Mouse (Mus musculus) embryonic facial prominence, embryonic 12.5 days (tissue): ENCODE data around the gene Rab12. TPM values are rescaled to one million over a fixed set of nuclear protein-coding genes. Genes with fewer than 3 reads are reported as not detected.

ENCODE experiments used
- ATAC-seq: fragments of 200-750 bp; cut with Nextera tagmentation; 2 replicates; pipeline ENCODE4 v1.8.0; 2017; ENCODE audit not compliant: insufficient number of reproducible peaks, insufficient read depth, low FRiP score, low TSS enrichment
- H3K27ac ChIP-seq: fragments of 300-500 bp; sonication (generic); 2 replicates; pipeline ENCODE4 v1.5.1; 2016; ENCODE audit warnings: mild to moderate bottlenecking
- H3K27me3 ChIP-seq: fragments of 300-500 bp; sonication (generic); 2 replicates; pipeline ENCODE4 v1.6.1; 2016; ENCODE audit warnings: mild to moderate bottlenecking, moderate library complexity
- H3K36me3 ChIP-seq: fragments of 300-500 bp; sonication (generic); 2 replicates; pipeline ENCODE4 v1.6.1; 2016; ENCODE audit warnings: mild to moderate bottlenecking
- H3K4me1 ChIP-seq: fragments of 300-500 bp; sonication (generic); 2 replicates; pipeline ENCODE4 v1.6.1; 2016
- H3K4me2 ChIP-seq: fragments of 300-500 bp; sonication (generic); replicated peaks from 2 replicates; pipeline ENCODE4 v1.6.1; 2016; ENCODE audit warnings: mild to moderate bottlenecking, moderate library complexity
- H3K4me3 ChIP-seq: fragments of 300-500 bp; sonication (generic); 2 replicates; pipeline ENCODE4 v1.5.1; 2016; ENCODE audit warnings: mild to moderate bottlenecking
- H3K9ac ChIP-seq: fragments of 300-500 bp; sonication (generic); 2 replicates; pipeline ENCODE4 v1.6.1; 2016; ENCODE audit warnings: mild to moderate bottlenecking, moderate library complexity
- H3K9me3 ChIP-seq: fragments of 300-500 bp; sonication (generic); 2 replicates; pipeline ENCODE4 v1.6.1; 2016; ENCODE audit warnings: mild to moderate bottlenecking, moderate library complexity
- WGBS: fragments of 180-500 bp; shearing (Covaris S2); methylation state at CpG from one replicate; pipeline ENCODE4 v1.1.7; 2016; 5-methylcytosine and 5-hydroxymethylcytosine counted together
- polyA plus RNA-seq: library from polyadenylated mRNA; unstranded; fragments of >200 nt; fragmentation: Nextera tagmentation; extraction: Ambion mirVana; gene quantifications from 2 replicates; pipeline ENCODE4 v1.2.1, GENCODE M21; 2016

The Rab12 gene
- polyA plus RNA-seq, 1 experiment from 2014 or later, result 59.9 TPM

DNA sequence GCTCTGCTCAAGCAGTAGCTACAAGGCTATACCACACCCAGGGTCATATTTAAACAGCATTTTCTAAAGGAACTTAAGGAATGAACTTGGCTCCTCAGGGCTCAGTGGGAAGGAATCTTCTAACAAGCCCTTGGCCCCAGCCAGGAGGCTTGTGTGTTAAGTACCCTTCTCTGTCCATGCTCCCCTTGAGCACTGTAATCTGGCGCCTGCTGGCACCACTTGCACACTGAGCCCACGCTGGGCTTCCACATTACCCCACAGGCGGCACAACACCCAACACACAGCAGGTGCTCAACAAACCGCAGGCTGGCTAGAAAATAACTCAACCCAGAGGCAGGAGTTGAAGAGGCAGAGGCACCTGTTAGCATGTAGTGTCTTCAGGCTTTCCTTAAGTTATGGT lies 2.6 kb downstream of the Rab12 start:
- H3K9me3 ChIP-seq, result no peaks in the 10 kb centered on the region
- H3K9ac ChIP-seq, result no peak overlapping the region
- H3K36me3 ChIP-seq, result peaks cover 4% of the 10 kb centered on the region; the same call in 1 of the 2 replicates
- H3K4me2 ChIP-seq, result no peak overlapping the region
- no peak overlapping the region for H3K4me3 ChIP-seq
- WGBS, result 80% methylated on average over 4 of the region's 4 CpGs
- peaks cover 18% of the 10 kb centered on the region for H3K4me1 ChIP-seq
- no peak overlapping the region for H3K27ac ChIP-seq
- no peak for ATAC-seq
- H3K27me3 ChIP-seq, result no peaks in the 10 kb centered on the region

DNA sequence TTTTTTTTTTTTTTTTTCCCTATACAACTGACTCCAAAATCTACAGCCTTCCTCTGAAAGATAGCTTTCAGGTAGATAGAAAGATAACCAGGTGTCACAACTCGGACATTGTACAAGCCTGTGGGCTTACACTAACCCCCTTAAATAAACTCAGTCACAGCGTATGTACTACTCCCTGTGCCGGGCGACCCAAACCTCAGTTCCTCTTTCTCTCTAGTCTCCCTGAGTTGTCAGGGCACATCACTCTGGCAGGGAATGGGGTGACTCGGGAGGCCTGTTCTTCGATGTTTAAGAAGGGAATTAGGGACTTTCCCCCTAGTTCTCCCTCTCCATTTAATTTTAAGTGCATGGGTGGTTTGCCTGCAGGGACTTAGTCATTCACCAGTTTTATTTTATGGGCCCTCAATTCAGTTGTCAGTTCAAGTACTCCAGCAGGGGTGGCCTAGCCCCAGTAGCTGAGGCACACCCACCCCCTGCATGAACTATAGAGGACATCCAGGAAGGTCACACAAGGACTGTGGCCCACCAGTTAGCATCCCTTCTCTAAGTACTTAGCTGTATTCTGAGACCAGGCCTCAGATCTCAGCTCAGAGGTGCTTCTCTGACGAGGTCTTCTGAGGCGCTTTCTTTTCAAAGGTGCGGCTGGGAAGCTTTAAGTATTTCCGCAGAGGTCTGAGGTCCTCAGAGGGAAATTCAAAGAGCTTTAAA lies 5.1 kb downstream of the Rab12 start:
- WGBS, result 92% methylated on average over 10 of the region's 10 CpGs
- no peak overlapping the region for H3K9ac ChIP-seq
- ATAC-seq, result no peak
- no peak overlapping the region for H3K4me3 ChIP-seq
- no peaks in the 10 kb centered on the region for H3K27me3 ChIP-seq
- no peak overlapping the region for H3K4me2 ChIP-seq
- H3K27ac ChIP-seq, result no peak overlapping the region
- H3K4me1 ChIP-seq, result peaks cover 27% of the 10 kb centered on the region
- H3K36me3 ChIP-seq, result peaks cover 10% of the 10 kb centered on the region
- no peaks in the 10 kb centered on the region for H3K9me3 ChIP-seq

DNA sequence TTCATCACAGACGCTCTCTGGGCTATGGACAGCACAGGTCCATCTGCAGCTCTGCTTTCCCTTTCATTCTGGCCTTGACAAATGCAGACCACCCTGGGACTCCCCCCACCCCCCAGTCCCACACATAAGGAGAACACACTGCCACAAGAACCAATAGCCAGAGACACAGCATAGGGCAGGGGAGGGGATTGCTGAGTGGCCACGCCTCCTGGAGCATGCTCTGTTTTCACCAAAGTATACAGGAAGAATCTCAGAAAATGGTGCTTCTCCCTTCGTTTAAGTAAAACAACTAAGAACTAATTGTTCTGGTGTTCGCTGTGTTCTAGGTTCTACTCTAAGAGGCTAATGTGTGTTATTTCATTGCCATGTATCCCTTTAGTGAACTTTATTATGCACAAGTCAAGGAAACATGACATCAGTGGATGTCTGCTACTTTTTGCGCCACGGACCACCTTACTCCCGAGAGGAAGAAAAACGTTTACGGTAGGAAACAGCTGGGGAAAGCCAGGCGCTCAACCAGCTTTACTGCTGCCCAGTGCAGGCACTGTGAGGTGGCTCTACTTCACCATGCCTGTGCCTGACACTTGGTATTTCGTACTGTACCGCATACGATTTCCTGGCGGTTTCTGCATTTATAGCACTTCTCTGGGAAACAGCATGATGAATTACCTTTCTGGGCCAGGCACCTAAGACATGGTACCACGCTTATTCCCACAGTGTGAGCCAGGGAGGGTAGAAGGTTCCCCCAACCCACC lies 7.2 kb downstream of the Rab12 start:
- no peak; the same call in 1 of the 2 replicates for ATAC-seq
- H3K4me1 ChIP-seq, result peaks cover 15% of the 10 kb centered on the region; the same call in 1 of the 2 replicates
- H3K4me2 ChIP-seq, result no peak overlapping the region
- H3K9me3 ChIP-seq, result no peaks in the 10 kb centered on the region
- H3K36me3 ChIP-seq, result peaks cover 10% of the 10 kb centered on the region
- no peaks in the 10 kb centered on the region for H3K27me3 ChIP-seq
- 81% methylated on average over 15 of the region's 15 CpGs for WGBS
- no peak overlapping the region for H3K27ac ChIP-seq
- H3K4me3 ChIP-seq, result no peak overlapping the region
- H3K9ac ChIP-seq, result no peak overlapping the region

DNA sequence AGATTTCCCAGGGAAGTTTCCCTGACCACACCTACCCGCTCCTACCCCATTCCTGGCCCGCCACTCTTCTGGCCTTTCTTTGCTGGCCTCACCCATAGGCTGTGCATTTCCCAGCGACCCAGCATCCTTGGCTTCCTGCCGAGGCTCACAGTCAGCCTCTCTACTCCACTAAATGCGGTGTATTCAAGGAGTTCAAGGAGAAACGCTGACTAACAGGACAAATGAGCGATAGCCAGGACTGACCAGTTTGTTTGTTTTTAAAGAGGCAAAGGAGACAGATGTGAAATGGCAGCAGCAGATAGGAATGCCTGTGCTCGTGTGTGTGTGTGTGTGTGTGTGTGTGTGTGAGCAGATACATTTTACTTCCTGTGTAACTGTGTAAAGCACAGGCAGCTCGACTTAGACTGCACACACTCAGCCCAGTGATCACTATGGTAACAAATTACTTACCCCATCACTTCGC lies 9.3 kb downstream of the Rab12 start:
- peaks cover 21% of the 10 kb centered on the region for H3K36me3 ChIP-seq
- WGBS, result 58% methylated on average over 10 of the region's 10 CpGs
- peak overlapping the region; percentile 23; the same call in 1 of the 2 replicates for H3K27ac ChIP-seq
- no peaks in the 10 kb centered on the region for H3K27me3 ChIP-seq
- H3K9me3 ChIP-seq, result no peaks in the 10 kb centered on the region
- ATAC-seq, result no peak
- no peak overlapping the region for H3K4me3 ChIP-seq
- H3K9ac ChIP-seq, result no peak overlapping the region
- H3K4me1 ChIP-seq, result 0 out of 2 replicates have a peak, but pooled peaks cover 14% of the 10 kb centered on the region
- no peak overlapping the region for H3K4me2 ChIP-seq

DNA sequence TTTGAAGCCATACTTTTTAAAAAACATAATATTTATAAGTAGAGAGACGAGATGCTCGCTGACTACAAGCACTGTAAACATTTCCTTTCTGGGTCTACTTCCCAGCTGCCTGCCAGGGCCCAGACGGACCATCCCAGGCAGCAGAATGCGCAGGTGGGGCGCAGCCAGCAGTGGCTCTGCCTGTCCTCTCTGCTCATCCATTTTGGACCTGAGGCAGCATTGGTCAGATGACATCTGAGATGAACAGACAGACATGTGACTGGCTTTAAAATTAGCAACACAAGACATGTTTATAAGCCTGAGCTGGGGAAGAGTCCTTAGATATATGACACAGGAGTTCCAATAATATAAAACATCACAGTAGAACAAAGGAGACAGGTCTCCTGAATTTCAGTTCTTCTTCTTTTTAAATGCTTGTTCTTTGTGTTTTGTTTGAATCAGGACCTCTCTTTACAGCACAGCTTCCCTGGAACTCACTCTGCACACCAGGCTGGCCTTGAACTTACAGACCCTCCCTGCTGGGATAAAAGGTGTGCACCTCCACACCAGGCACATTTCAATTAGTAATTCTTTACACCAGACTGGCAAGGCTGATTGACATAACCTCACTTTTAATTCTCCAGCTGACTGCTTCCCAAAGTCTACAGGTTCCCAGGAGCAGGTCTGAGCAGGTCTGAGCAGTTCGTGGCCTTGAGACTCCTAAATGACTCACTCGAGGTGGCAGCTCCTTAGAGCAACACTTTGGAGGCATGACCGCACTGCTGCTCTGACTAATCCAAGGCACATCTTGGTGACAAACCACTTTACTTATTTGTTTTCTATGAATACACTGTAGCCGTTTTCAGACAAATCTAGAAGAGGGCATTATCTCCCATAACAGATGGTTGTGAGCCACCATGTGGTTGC lies 12.2 kb downstream of the Rab12 start:
- no peak for ATAC-seq
- 85% methylated on average over 9 of the region's 9 CpGs for WGBS
- no peaks in the 10 kb centered on the region for H3K27me3 ChIP-seq
- 0 out of 2 replicates have a peak, but pooled peaks cover 11% of the 10 kb centered on the region for H3K4me1 ChIP-seq
- peaks cover 35% of the 10 kb centered on the region for H3K36me3 ChIP-seq
- no peak overlapping the region for H3K9ac ChIP-seq
- H3K27ac ChIP-seq, result no peak overlapping the region
- no peaks in the 10 kb centered on the region for H3K9me3 ChIP-seq
- no peak overlapping the region for H3K4me3 ChIP-seq
- H3K4me2 ChIP-seq, result no peak overlapping the region

DNA sequence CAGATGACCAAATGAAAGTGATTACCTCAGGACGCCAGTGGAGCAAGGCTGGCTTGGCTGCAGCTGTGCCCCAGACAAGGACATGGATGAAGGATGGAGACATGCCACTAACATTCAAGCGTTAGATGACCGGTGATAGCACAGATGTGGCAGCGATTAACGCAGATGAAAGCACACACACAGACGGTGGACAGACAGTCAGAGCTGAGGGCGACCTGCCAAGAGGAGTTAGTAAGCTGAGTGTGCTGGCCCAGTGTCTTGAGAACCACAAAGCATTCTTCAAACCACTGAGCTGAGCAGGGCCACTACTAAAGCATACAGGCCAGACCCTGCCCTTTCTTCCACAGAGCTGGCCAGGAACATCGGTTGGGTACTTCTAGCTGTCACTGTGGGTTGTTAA lies 14.6 kb downstream of the Rab12 start:
- 90% methylated on average over 8 of the region's 8 CpGs for WGBS
- Histone ChIP-seq H3K27ac (no peak overlapping the region), H3K9ac (no peak overlapping the region), H3K27me3 (no peaks in the 10 kb centered on the region), H3K9me3 (no peaks in the 10 kb centered on the region), H3K4me3 (no peak overlapping the region), H3K36me3 (peaks cover 38% of the 10 kb centered on the region), H3K4me1 (no peaks in the 10 kb centered on the region), H3K4me2 (no peak overlapping the region)
- no peak for ATAC-seq

DNA sequence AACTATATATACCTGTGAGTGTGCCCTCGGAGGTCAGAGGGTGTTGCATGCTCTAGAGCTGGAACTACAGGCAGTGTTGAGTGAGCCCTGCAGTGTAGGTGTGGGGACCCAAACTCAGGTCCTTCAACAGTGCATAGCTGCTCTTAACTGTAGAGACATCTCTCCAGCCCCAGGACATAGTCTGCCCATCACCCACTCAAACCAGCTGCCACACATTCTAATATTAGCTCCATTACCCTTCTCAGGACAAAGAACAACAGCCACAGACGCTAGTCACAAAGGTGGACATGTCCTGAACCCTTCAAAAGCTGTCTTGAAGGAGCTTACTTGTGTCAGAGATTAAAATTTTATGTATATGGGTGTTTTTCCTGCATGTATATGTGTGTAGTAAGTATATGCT lies 15.3 kb downstream of the Rab12 start:
- 86% methylated on average over 2 of the region's 2 CpGs for WGBS
- no peak overlapping the region for H3K9ac ChIP-seq
- no peaks in the 10 kb centered on the region for H3K9me3 ChIP-seq
- H3K36me3 ChIP-seq, result peaks cover 45% of the 10 kb centered on the region
- no peak overlapping the region for H3K4me2 ChIP-seq
- no peak for ATAC-seq
- no peaks in the 10 kb centered on the region for H3K4me1 ChIP-seq
- no peak overlapping the region for H3K4me3 ChIP-seq
- no peaks in the 10 kb centered on the region for H3K27me3 ChIP-seq
- no peak overlapping the region for H3K27ac ChIP-seq

DNA sequence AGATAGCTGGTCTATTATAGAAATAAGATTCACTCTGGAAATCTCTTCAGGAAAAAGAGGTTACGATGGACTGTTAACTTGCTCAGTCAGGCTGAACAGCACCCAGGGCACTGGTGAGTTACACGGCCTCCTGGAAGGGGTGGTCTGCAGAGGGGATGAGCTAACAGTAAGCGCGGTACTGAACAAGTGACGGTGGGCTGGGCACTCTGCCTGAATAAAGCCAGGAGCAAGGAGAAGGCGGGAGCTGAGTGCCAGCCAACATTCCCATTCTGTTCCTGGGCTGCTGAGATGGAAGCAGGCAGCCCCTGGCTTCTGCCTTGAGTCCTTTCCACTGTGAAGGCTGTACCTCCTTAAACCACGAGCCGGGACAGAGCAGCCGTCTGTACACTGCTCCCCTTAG lies 16.1 kb downstream of the Rab12 start:
- peaks cover 53% of the 10 kb centered on the region for H3K36me3 ChIP-seq
- no peak overlapping the region for H3K4me3 ChIP-seq
- ATAC-seq, result no peak
- no peak overlapping the region for H3K27ac ChIP-seq
- H3K9ac ChIP-seq, result no peak overlapping the region
- H3K27me3 ChIP-seq, result no peaks in the 10 kb centered on the region
- H3K4me1 ChIP-seq, result no peaks in the 10 kb centered on the region
- H3K9me3 ChIP-seq, result no peaks in the 10 kb centered on the region
- no peak overlapping the region for H3K4me2 ChIP-seq
- 90% methylated on average over 9 of the region's 9 CpGs for WGBS

DNA sequence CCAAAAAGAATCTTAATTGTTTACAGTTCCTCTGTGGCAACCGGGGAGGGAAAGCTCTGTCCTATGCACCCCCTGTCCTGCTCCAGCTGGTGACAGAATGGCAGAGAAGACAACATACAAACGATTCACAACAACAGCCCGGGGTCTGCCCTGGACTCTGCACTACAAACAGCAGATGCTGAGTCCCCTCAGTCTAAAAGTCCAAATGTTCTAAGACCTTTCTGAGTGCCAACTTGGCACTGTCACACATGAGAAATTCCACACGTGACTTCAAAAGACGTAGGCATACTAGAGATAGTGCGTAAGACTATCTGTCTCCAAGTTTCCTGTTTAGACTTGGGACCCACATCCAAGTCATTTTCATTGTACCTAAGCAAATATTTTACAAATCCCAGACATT lies 16.7 kb downstream of the Rab12 start:
- Histone ChIP-seq H3K4me1 (no peaks in the 10 kb centered on the region), H3K27me3 (no peaks in the 10 kb centered on the region), H3K9me3 (no peaks in the 10 kb centered on the region), H3K27ac (no peak overlapping the region), H3K9ac (no peak overlapping the region), H3K4me3 (no peak overlapping the region), H3K4me2 (no peak overlapping the region), H3K36me3 (peaks cover 59% of the 10 kb centered on the region)
- no peak for ATAC-seq
- WGBS, result 89% methylated on average over 6 of the region's 6 CpGs

DNA sequence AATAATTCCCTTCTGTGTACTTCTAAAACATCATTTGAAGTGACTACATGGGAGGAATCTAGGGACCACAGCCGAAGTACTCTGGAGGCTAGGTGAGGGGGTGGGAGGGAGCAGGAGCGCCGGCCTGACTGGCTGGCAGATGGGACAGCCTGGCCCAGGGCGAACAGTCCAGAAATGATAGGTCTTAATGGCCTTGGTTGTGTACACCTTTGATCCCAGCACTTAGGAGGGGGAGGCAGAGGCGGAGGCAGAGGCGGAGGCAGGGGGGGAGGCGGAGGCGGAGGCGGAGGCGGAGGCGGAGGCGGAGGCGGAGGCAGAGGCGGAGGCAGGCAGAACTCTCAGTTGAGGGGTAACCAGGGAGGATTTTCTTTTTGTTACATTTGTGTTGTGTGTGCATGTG lies 20.9 kb downstream of the Rab12 start:
- H3K36me3 ChIP-seq, result peaks cover 72% of the 10 kb centered on the region
- H3K4me3 ChIP-seq, result no peak overlapping the region
- 91% methylated on average over 14 of the region's 14 CpGs for WGBS
- no peak overlapping the region for H3K9ac ChIP-seq
- no peak for ATAC-seq
- H3K4me2 ChIP-seq, result no peak overlapping the region
- H3K27me3 ChIP-seq, result no peaks in the 10 kb centered on the region
- H3K9me3 ChIP-seq, result no peaks in the 10 kb centered on the region
- no peaks in the 10 kb centered on the region for H3K4me1 ChIP-seq
- H3K27ac ChIP-seq, result no peak overlapping the region

DNA sequence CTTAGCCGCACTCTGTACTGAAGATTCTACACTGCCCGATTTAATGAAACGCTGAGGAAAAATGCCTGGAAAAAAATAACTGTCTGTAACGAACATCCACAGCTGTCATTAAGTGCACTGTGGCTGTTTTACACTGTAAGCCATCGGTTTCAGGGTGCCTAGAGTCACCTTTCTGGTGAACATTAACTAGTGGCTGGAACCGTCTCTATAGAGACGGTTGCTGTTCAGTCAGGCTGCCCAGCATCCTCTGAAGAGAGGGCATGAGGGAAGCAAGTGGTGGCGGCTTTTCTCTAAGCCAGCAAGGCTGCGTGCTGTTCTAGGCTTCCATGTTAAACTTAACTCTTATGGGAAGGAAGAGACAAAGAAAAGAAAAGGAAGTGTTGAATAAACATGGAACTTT lies 22.9 kb downstream of the Rab12 start:
- H3K4me3 ChIP-seq, result no peak overlapping the region
- H3K36me3 ChIP-seq, result peaks cover 74% of the 10 kb centered on the region
- no peaks in the 10 kb centered on the region for H3K9me3 ChIP-seq
- no peak overlapping the region for H3K27ac ChIP-seq
- no peak overlapping the region for H3K9ac ChIP-seq
- no peak for ATAC-seq
- H3K4me2 ChIP-seq, result no peak overlapping the region
- no peaks in the 10 kb centered on the region for H3K27me3 ChIP-seq
- H3K4me1 ChIP-seq, result no peaks in the 10 kb centered on the region
- WGBS, result 96% methylated on average over 9 of the region's 9 CpGs
